Mouse (Mus musculus): ENCODE results near the gene Wrap73. TPM values are rescaled to one million over a fixed set of nuclear protein-coding genes. Genes with fewer than 3 reads are reported as not detected.

Gene Wrap73
- polyA plus RNA-seq (2012; rRNA removed) (15.8 and 19.6 TPM in 2 replicates), polyA plus RNA-seq (2014; fragmentation: Nextera tagmentation; extraction: Ambion mirVana) (25.9 and 26.2 TPM in 2 replicates)

GRCm38 (mm10) chr4:154142211-154143040 lies at the start of gene Wrap73:
Gene Wrap73, plus strand, starts transcription at chr4:154142372.
- Histone ChIP-seq H3K9ac (replicated peaks) (peak within 1 kb of the TSS; percentile 91), H3K36me3 (replicated peaks; ENCODE audit: control insufficient read depth, insufficient read depth, low read depth) (peaks cover 6% of the 10 kb centered on the region; the same call in 1 of the 2 replicates), H3K4me2 (ENCODE audit: low read depth) (peak within 1 kb of the TSS; percentile 77), H3K4me1 (replicated peaks; ENCODE audit: control insufficient read depth in 2 of 2, insufficient read depth in 2 of 2, low read length in 1 of 2) (peaks cover 8 to 9% of the 10 kb centered on the region in 2 experiments), H3K27ac (peak within 1 kb of the TSS; percentile 10), H3K27me3 (ENCODE audit: control insufficient read depth, insufficient read depth, low read length) (peaks cover 46% of the 10 kb centered on the region), H3K4me3 (ENCODE audit: insufficient read depth in 1 of 2, low read depth in 2 of 2, low read length in 2 of 2) (peak within 1 kb of the TSS; percentile 82 to 83), H3K9me3 (ENCODE audit: control insufficient read depth, low read length) (no peaks in the 10 kb centered on the region)
- 1% methylated on average over 49 of the region's 49 CpGs for WGBS (ENCODE audit: insufficient replicate concordance)
- ATAC-seq (ENCODE audit: insufficient read depth) (peak; percentile 95), DNase-seq (ENCODE audit: low read depth in 3 of 3, low spot score in 3 of 3) (peak; percentile 75 to 80 (median 77))
- TF ChIP-seq EP300 (IDR thresholded peaks at IDR 0.05; ENCODE audit: low read depth) (no peak), CTCF (IDR thresholded peaks at IDR 0.05; ENCODE audit: low read depth) (peak; percentile 19; the same call in 1 of the 2 replicates)

- no peaks in the 10 kb centered on the region for H3K4me1 ChIP-seq (replicated peaks; ENCODE audit: control insufficient read depth in 2 of 2, insufficient read depth in 2 of 2, low read length in 1 of 2)
- TF ChIP-seq EP300 (IDR thresholded peaks at IDR 0.05; ENCODE audit: low read depth) (no peak), CTCF (IDR thresholded peaks at IDR 0.05; ENCODE audit: low read depth) (peak; percentile 92)
- ATAC-seq (ENCODE audit: insufficient read depth) (no peak), DNase-seq (ENCODE audit: low read depth in 3 of 3, low spot score in 3 of 3) (no peak)
- no peaks in the 10 kb centered on the region for H3K36me3 ChIP-seq (replicated peaks; ENCODE audit: control insufficient read depth, insufficient read depth, low read depth)
- H3K9me3 ChIP-seq (ENCODE audit: control insufficient read depth, low read length), result no peaks in the 10 kb centered on the region
- H3K27ac ChIP-seq, result no peak overlapping the region
- no peak overlapping the region for H3K9ac ChIP-seq (replicated peaks)
- no peaks in the 10 kb centered on the region for H3K27me3 ChIP-seq (ENCODE audit: control insufficient read depth, insufficient read depth, low read length)
- H3K4me3 ChIP-seq (ENCODE audit: insufficient read depth in 1 of 2, low read depth in 2 of 2, low read length in 2 of 2), result no peak overlapping the region
- WGBS (ENCODE audit: insufficient replicate concordance), result 12% methylated on average over 9 of the region's 9 CpGs
- no peak overlapping the region for H3K4me2 ChIP-seq (ENCODE audit: low read depth)
Observed at GRCm38 (mm10) chr4:154093210-154093609, 49.0 kb upstream of the Wrap73 start.

GRCm38 (mm10) chr4:154096111-154096510 lies 46.1 kb upstream of the Wrap73 start:
- TF ChIP-seq CTCF (IDR thresholded peaks at IDR 0.05; ENCODE audit: low read depth) (no peak), EP300 (IDR thresholded peaks at IDR 0.05; ENCODE audit: low read depth) (no peak)
- no peak for ATAC-seq (ENCODE audit: insufficient read depth)
- Histone ChIP-seq H3K36me3 (replicated peaks; ENCODE audit: control insufficient read depth, insufficient read depth, low read depth) (no peaks in the 10 kb centered on the region), H3K9ac (replicated peaks) (no peak overlapping the region), H3K4me2 (ENCODE audit: low read depth) (no peak overlapping the region), H3K4me1 (replicated peaks; ENCODE audit: control insufficient read depth in 2 of 2, insufficient read depth in 2 of 2, low read length in 1 of 2) (no peaks in the 10 kb centered on the region), H3K27ac (no peak overlapping the region), H3K27me3 (ENCODE audit: control insufficient read depth, insufficient read depth, low read length) (no peaks in the 10 kb centered on the region; the same call in 1 of the 2 replicates), H3K9me3 (ENCODE audit: control insufficient read depth, low read length) (no peaks in the 10 kb centered on the region), H3K4me3 (ENCODE audit: insufficient read depth in 1 of 2, low read depth in 2 of 2, low read length in 2 of 2) (no peak overlapping the region)
- WGBS (ENCODE audit: insufficient replicate concordance), result 18% methylated on average over 6 of the region's 6 CpGs
- no peak for DNase-seq (ENCODE audit: low read depth in 3 of 3, low spot score in 3 of 3)

DNA sequence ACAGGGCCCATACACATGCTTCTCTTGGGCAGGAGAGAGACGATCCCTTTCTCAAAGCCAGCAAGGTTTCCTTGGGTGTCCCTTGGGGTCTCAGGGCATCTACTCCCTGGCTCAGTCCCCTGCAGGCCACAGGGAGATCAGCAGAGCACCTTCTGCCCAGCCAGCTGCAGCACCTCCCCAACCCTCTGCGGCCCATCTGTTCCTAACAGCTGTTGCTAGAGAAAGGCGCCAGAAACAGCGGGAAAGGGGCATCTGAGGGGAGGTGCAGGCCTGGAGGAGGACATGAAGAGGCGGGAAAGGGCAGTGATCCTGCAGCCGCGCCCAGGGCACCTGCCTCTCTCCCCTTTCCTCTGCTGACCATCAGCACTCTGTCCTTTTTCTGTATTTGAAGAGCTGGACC lies 42.8 kb upstream of the Wrap73 start:
- Histone ChIP-seq H3K36me3 (replicated peaks; ENCODE audit: control insufficient read depth, insufficient read depth, low read depth) (no peaks in the 10 kb centered on the region), H3K4me2 (ENCODE audit: low read depth) (no peak overlapping the region), H3K4me3 (ENCODE audit: insufficient read depth in 1 of 2, low read depth in 2 of 2, low read length in 2 of 2) (no peak overlapping the region), H3K9ac (replicated peaks) (no peak overlapping the region), H3K4me1 (replicated peaks; ENCODE audit: control insufficient read depth in 2 of 2, insufficient read depth in 2 of 2, low read length in 1 of 2) (no peaks in the 10 kb centered on the region), H3K27me3 (ENCODE audit: control insufficient read depth, insufficient read depth, low read length) (no peaks in the 10 kb centered on the region; the same call in 1 of the 2 replicates), H3K9me3 (ENCODE audit: control insufficient read depth, low read length) (no peaks in the 10 kb centered on the region), H3K27ac (no peak overlapping the region)
- 42% methylated on average over 7 of the region's 7 CpGs for WGBS (ENCODE audit: insufficient replicate concordance)
- TF ChIP-seq CTCF (IDR thresholded peaks at IDR 0.05; ENCODE audit: low read depth) (no peak), EP300 (IDR thresholded peaks at IDR 0.05; ENCODE audit: low read depth) (no peak)
- ATAC-seq (ENCODE audit: insufficient read depth) (no peak), DNase-seq (ENCODE audit: low read depth in 3 of 3, low spot score in 3 of 3) (no peak)

GRCm38 (mm10) chr4:154103386-154103785 lies 38.8 kb upstream of the Wrap73 start:
- Histone ChIP-seq H3K36me3 (replicated peaks; ENCODE audit: control insufficient read depth, insufficient read depth, low read depth) (no peaks in the 10 kb centered on the region), H3K27me3 (ENCODE audit: control insufficient read depth, insufficient read depth, low read length) (no peaks in the 10 kb centered on the region; the same call in 1 of the 2 replicates), H3K4me3 (ENCODE audit: insufficient read depth in 1 of 2, low read depth in 2 of 2, low read length in 2 of 2) (no peak overlapping the region), H3K9ac (replicated peaks) (no peak overlapping the region), H3K27ac (no peak overlapping the region), H3K9me3 (ENCODE audit: control insufficient read depth, low read length) (no peaks in the 10 kb centered on the region), H3K4me1 (replicated peaks; ENCODE audit: control insufficient read depth in 2 of 2, insufficient read depth in 2 of 2, low read length in 1 of 2) (peaks cover 0 to 4% of the 10 kb centered on the region in 2 experiments; a peak in 1 of 4 replicates), H3K4me2 (ENCODE audit: low read depth) (no peak overlapping the region)
- ATAC-seq (ENCODE audit: insufficient read depth) (no peak), DNase-seq (ENCODE audit: low read depth in 3 of 3, low spot score in 3 of 3) (no peak)
- TF ChIP-seq CTCF (IDR thresholded peaks at IDR 0.05; ENCODE audit: low read depth), result no peak
- no peak for TF ChIP-seq EP300 (IDR thresholded peaks at IDR 0.05; ENCODE audit: low read depth)
- 64% methylated on average over 8 of the region's 8 CpGs for WGBS (ENCODE audit: insufficient replicate concordance)

Measured in liver, embryonic 14.5 days (tissue).